Mouse (Mus musculus) right cerebral cortex, adult 2 months (tissue): ENCODE results near the gene Nr4a1.

ENCODE experiments used
- DNase-seq, 2 experiments: peaks; one replicate each; pipeline ENCODE4 v3.0.0; 2021 to 2022; ENCODE audit warnings: low spot score in 2 of 2

Nr4a1 gene

DNA sequence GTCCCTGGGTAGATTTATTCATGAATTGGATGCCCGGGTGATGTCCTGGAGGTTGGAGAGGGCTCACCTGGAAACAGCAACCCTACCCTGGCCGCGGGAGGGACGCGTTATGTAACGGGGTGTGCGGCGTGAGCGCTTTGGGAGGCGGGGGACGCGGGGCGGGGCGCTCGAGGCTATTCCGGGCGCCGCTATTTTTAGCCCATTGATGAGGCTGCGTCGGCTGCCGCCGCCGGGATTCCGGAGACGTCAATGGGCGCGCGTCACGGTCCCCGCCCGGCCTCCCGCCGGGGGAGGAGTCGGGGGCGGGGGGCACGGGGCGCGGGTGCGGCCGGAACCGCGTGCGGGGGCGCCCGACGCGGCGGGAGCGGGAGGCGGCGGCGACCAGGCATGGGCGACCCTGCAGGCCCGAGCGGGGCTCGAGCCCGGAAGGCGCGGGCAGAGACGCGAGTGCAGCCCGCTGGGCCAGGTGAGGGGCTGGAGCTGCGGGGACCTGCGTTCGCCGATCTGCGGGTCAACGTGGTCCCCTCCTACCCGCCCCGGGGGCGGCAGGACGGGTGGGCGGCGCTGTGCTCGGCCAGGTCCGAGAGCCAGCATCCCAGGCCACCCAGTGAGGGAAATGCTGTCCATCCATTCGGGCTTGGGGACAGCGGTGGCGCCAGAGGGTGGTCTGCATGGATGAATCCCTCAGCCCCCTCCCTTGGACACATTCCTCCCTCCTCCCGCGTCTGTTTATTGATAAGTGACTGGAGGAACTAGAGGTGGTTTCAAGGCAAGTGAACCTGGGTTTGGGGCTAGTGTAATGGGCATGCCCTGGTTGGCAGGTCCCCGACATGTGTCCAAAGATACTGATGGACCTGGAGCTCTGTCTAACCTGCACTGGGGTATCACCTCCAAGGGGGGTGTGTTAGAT, at the start of gene Nr4a1:
TSS of gene Nr4a1 (plus strand) at position 384 of the 910 bp plus-strand sequence.
- peak; percentile 83 to 88 for DNase-seq

DNA sequence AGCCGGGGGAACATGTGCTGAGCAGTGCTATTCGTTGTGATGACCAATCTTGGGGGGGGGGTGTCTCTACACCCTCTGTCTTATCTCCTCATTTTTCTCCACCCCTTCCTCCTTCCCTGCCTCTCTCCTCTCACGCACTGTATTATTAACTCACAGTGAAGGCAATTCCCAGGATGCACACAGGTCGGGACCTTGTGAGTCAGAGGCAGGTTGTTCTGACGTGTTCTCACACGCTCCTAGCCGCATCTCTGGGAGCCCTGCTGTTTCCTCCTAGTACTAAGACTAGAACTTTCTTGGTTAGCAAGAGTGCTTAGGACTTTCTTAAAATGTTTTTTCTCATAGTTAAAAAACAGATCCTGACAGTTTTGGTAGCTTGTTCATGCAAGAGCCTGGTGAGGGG, 49.3 kb upstream of the Nr4a1 start:
- DNase-seq = no peak

DNA sequence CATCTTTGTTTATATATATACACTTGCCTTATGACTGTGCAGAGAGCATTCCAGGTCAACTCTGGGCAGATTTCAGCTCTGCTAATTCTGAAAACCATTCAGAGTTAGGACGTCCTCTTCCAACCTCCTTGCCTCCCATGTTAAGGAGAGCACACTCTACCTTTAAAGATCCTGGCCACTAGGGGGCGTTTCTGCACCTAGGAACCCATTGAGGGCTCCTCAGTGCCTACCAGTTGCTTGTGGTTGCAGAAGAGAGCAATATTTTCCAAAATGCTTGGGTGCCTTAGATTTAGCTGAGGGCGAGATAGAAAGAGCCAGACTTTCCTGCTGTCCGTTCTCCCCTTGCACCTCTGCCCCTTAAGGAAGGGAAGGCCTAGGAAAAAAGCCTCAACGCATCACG, 43.8 kb upstream of the Nr4a1 start:
- peak; percentile 58 to 74 for DNase-seq

DNA sequence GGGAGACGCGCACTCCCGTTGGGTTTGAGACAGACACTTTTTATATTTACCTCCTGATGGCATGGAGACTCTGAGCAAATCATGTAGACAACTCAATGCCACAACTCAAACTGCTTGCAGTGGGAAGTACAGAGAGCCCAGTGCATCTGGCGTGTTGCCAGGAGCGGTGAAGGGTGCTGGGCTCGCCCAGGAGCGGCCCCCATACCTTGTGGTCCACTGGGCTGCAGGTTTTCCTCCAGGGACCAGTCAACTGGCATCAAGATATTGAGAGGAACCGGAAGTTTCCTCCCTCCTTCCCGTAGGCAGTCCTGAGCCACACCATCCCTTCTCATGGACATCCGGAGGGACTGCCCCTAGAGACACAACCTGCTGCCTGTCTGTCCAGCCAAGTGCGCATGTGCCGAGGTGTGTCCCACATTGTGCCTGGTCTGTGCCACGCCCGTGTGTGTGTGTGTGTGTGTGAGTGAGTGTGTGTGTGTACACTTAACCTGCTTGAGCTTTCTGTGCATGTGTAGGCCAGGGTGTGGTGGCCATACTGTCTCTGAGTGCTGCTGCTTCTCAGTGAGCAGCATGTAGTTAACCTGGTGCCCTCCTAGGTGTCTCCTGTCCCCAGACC, 43.0 kb upstream of the Nr4a1 start:
- DNase-seq = no peak

DNA sequence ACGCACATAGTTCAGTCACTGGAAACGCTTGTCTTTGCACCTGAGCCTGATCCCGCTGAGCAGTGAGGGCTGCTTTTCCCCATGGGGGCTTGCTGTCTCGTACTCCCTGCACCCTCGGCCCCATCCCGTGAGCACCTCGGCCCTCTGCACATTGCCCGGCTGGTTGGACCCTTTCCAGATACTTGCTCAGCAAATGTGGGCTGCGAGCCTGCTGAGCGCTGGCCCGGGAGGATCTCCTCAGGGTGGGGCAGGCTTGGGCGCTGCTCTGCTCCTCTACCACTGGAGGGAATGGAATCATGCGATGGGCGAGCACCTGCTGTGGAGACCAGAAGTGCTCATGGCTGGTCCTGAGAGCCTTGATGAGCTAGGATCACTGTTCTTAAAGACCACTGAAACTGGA, 41.6 kb upstream of the Nr4a1 start:
- DNase-seq = no peak

DNA sequence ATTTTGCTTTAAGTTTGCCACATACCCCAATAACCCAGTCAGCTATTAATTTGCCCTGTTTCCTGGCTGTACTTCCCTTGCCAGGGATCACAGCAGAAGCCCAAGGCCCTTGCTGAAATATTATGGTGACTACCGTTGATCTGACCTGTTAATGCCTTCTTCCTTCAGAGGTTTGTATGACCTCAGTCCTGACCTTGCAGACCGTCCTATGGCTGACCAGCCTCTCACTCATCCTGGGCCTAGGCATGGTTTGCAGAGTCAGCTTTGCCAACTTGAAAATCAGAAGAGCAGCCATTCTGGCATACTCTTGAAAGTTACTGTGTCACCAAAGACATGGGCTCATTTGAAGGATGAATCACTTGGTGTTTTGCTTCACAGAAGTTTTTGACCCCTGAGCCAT, 38.9 kb upstream of the Nr4a1 start:
- no peak for DNase-seq

DNA sequence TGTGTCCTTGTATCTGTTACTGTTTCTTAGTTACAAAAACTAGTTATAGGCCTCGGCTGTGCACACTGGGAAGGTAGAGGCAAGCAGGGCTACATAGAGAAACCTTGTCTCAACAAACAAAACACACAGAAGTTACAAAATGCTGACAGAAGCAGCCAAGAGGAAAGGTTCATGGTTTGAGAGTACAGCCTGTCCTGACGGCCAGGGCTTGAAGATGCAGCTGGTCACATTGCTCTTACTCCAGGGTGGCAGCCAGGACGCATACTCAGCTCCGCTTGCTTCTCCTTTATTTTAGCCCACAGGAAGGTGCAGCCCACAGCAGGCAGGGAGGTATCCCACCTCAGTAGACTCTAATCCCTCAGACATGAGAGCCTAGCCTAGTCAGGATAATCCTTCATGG, 38.0 kb upstream of the Nr4a1 start:
- no peak for DNase-seq

DNA sequence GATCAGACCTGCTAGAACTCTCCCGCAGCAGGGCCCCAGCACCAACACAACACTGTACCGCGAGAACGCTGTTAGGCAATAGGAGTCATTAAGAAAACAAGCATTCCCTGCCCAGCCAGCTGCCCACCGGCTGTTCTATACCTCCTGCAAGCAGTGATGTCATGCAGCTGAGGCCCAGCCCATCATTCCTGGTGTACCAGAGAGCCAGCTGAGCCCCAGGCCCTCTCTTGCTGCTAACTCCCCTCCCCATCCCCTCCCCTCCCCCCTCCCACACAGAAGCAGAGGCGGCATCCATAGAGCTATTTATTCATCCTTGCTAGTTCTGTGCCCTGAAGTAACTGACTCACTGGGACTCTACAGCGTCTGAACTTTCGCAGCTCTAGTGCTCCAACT, 33.2 kb upstream of the Nr4a1 start:
- no peak for DNase-seq

DNA sequence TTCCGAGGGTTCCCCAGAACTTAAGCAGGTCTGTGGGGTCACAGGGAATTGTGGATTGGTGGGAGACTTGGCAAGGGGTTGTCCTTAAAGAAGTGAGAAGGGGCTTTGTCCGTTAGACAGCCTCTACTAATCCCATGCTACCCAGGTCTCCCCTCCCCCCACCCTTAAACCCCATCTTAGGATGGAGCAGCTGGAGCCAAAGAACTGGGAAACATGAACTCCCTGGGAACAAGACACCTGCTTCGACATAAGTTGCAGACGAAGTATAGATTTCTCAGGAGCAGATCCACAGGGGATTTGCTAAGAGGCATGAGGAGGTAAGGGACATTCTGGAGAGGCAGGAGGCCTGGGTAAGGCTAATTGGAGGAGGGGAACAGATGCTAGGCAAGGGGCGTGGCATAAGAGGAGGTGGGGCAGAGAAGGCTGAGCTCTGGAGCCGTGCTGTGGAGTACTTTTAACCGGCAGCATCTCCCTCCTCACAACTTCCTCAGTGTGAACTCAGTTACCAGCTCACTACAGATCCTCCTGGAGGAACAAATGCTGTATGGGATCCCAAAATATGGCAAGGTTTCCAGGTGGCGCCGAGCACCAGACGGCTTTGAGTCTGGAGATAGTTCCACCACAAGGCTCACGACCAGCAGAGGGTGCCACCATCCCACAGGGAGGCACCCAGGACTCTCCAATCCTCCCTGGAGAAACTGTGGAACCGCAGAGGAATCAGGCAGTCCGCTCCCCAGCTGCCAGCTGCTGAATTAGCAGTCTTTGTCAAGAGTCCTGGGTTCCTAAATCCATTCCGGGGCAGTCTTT, 32.6 kb upstream of the Nr4a1 start:
- DNase-seq = peak; percentile 93 to 96

DNA sequence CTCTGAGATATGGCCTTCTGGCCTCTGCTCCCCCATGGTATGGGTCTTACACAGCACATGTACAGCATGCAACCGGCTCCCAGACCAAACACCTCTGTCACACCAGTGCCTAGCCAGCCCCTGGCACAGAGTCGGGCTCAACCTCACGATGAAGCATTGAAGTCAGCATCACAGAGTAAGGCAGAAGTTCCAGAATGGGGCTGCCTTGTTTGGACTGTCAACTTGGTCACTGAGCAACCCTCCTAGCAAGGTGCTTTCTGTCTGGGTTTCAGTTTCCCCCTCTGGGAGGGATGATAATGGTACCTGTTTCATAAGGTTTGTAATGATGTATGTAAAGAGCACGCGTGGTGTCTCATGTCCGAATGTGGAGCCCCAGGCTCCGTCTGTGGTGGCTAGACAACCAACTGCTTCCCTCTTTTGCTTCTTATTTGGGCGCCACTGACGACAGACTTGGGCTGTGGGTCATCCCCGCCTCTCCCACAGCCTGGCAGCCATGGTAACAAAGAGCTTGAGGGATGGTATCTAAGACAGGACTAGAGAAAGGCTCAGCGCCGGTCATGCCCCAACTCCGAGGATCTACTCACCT, 31.1 kb upstream of the Nr4a1 start:
- DNase-seq = no peak

DNA sequence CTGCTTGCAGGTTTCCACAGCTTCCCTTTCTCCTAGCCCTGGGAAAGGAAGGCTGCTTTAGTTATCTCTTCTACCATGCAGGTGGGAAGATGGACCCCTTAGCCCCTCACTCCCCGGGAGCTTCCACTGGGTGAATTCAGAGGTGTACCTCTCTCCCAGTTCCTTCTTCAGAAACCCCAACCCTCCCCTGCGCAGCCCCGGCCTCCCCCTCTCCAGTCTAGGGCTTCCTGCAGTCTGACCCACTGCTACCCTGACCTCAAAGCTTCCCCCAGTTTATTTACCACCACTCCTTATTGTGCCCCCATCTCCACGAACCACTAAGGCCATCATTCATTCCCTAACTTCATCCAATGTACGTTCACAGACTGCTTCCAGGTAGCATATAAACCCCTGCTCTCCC, 30.5 kb upstream of the Nr4a1 start:
- no peak for DNase-seq

DNA sequence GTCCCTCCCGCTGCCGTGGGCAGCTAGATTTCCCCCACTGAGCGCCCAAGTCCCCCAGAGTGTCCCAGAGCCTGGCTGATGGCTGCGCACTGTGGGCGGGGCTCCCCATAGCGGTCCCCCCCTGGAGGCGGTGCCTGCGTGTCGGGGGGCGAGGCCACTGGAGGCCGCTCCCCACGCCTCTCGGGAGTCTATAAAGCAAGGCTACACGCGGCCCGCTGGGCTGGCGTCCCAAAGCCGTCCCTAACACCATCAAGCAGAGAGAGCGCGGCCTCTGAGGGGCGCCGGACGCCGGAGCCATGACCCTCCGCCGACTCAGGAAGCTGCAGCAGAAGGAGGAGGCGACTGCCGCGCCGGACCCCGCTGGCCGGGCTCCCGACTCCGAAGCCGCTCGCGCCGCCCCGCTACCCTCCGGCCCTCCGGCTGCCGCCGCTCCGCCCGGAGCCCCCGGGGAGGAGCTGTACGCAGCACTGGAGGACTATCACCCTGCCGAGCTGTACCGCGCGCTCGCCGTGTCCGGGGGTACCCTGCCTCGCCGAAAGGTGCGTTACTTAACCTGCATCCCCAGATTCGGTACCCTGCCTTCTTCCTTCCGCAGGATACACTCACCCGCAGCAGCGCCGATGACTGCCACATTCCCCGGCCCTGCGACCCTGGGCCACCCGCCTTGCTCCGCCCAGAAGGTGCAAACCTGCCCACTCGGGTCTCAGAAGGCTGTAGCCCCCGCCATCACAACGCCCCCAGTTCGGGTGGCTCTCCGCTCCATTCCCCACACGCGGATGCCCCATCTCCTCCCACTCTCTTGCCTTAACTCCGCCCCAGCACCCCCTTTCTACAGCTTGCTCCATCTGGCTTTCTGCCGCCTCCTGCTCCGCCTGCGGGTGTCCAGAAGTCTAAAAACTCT, 29.8 kb upstream of the Nr4a1 start, which contains the start of gene Grasp:
TSS of gene Grasp (plus strand) at position 183 of the 901 bp plus-strand sequence.
- peak; percentile 90 for DNase-seq

DNA sequence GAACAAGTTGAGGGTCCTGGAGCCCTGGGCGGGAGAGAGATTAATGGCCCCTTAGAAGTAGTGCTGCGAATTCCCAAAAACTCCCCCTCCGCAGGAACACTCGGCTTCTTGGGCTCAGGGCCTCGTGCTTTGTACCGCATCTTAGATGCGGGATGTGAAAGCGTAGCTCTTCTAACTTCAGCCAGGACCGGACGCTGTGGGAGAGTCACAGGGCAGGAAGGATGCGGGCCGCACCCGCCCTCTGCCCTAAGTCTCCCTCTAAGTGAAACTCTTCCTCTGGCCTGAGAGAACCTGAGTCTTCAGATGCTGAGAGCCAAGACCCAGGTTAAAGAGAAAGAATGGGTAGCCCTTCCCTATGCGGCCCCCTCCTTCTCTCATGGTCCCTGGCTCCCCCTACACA, 29.1 kb upstream of the Nr4a1 start:
- no peak for DNase-seq

DNA sequence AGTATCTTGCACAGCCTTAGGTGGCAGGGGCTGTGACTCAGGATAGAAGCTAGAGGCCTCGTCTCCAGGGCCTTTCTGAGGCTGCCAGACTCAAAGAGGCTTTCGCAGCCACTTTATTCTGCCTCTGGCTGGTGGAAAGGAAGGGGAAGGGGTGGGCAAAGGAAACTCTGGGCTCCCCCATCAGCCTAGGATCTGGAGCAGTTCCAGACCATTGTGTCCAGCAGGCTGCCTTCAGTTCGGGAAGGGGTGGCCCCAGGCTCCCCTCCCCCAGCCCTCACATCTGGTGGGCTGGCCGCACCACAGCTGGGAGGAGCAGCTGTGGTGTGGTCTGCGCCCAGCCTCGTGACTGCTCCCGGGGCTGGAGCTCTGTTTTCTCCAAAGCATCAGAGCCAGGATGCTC, 26.1 kb upstream of the Nr4a1 start:
- no peak for DNase-seq

DNA sequence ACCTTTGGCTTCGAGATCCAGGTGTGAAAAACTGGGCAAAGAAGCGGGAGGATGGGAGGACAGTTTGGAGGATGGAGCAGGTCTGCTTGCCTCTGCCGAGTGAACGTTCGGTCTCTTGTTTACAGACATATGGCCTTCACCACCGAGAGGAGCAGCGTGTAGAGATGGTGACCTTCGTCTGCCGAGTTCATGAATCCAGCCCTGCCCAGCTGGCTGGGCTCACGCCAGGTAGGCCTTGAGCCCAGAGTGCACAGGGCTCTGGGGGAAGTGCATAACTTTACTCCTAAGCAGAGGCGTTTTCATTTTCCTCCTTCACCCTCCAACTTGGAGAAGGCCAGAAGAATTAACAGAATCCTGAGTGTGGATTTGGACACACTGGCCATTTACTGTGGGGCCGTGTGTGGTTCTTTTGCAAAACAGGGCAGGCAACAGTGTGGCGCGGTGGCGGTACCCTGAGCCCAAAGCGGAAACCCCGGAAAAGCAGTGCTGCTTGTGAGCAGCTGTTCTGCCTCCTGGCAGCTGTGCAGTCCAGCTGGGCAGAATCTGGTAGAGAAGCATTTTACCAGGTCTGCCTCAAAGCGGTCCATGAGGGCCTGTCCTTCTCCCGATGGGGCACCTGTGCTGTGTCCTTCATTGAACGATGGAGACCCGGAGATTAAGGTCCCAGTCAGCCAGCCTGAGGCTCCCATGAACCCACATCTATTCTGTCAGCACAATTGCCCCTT, 25.0 kb upstream of the Nr4a1 start:
- no peak for DNase-seq

DNA sequence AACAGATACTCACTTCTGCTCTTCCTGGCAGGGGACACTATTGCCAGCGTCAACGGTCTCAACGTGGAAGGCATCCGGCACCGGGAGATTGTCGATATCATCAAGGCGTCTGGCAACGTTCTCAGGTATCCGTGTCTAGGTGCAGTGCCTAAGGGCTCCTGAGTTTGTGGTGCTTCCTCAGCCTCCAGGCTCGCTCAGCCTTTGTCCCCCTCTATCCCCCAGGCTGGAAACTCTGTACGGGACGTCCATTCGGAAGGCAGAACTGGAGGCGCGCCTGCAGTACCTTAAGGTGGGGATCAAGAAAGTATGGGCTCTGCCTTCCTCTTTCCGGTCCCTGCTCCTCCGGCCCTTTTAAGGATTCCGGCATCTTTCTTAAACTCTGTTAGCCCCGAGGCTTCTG, 23.6 kb upstream of the Nr4a1 start:
- DNase-seq = no peak

DNA sequence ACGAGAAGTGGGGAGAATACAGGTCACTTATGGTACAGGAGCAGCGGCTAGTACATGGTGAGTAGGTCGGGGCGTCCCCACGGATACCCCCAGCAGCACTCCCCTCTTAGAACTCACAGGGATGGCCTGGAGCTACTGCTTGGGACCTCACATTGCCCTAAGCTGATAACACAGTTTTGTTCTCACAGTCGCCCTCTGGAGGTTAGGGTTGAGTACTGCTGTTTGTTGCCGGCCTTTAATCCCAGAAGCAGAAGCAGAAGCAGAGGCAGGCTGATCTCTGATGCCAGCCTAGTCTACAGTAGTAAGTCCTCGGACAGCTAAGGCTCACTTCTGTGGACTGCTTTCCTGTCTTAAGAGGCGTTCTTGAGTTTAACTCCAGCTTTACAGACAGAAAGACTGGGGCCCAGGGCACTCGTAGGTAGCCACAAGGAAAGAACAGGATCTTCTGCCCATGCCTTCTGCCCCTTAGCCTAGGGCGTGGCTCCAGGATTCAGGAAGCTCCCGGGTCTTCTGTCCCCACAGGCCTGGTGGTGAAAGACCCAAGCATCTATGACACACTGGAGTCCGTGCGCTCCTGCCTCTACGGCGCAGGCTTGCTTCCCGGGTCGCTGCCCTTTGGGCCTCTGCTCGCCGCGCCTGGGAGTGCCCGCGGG, 22.9 kb upstream of the Nr4a1 start:
- DNase-seq = no peak

DNA sequence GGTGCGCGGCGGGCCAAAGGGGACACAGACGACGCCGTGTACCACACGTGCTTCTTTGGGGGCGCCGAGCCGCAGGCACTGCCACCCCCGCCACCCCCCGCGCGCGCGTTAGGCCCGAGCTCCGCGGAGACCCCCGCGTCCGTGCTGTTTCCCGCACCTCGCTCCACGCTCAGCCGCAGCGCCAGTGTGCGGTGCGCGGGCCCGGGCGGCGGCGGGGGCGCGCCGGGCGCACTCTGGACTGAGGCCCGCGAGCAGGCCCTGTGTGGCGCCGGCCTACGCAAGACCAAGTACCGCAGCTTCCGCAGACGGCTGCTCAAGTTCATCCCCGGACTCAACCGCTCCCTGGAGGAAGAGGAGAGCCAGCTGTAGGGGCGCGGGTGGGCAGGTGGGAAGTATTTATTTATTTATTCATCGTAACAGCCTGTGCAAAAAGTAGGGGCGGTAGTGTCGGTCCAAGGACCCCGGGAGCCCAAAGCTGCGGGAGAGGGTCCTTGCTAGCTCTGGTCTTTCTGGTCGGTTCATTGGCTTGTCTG, 22.4 kb upstream of the Nr4a1 start:
- no peak for DNase-seq

DNA sequence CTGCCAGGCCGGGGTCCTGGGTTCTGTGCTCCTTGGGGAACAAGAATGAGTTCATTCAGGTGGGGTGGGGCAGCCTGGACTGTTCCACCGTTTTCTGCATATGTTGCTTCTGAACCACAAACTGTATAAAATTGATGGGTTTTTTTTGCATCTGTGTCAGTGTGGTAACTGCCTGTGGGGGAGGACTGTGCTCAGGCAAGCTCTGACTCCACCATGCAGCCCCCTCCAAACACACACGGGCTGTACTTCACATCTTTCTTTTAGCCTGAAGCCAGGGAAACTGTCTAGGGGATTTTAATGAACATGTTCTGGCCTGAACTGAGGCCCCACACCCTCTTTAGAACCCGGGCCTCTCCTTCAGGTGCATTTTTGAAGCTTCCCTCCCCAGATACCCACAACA, 21.5 kb upstream of the Nr4a1 start:
- no peak for DNase-seq

DNA sequence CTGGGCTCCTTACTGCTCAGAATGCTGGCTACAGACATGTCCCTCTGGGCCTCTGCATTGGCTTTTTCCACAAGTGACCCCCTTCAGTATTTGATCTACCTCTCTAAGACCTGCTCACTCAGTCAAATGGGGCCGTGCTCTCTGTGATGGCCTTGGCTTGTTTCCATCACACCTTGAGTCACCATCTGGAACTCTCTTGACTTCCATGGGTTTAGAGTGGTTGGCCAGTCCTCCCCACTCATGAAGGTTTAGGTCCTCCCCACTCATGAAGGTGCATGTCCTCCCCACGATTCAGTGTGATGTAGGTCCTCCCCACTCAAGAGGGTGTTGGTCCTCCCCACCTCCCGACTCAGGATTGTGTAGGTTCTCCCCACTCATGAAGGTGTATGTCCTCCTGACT, 20.9 kb upstream of the Nr4a1 start:
- no peak for DNase-seq
